Mouse (Mus musculus) heart, postnatal 0 days (tissue): ENCODE data around the gene Pik3ip1.

Experiments
- CTCF ChIP-seq: IDR thresholded peaks from 2 replicates; pipeline ENCODE4 v1.5.1; 2016; ENCODE audit warnings: antibody characterized with exemption, control low read depth, low read depth
- EP300 ChIP-seq: IDR thresholded peaks from 2 replicates; pipeline ENCODE4 v1.6.1; 2016; ENCODE audit warnings: antibody characterized with exemption, low read depth

DNA sequence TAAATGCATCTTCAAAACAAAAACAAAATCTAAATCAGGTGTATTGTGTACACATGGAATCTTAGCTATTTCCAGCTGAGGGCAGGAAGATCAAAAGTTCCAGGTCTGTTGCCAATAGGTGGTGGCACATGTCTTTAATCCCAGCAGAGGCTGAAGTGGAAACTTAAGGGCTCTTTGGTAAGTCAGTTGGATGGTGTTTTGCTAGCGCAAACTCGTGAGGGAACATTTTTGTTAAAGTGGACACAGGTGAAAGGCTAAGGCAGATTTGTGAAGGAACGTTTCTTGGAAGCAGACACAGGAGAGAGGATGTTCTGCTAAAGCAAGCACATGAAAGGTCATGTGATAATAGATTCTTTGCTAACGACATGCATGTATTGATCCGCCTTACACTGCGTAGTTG is 46.6 kb upstream of the Pik3ip1 start:
- TF ChIP-seq CTCF (no peak), EP300 (no peak)
